Mouse (Mus musculus) liver, postnatal 0 days (tissue): ENCODE measurements around the gene Xpo5. TPM values are rescaled to one million over a fixed set of nuclear protein-coding genes. Genes with fewer than 3 reads are reported as not detected.

Experiments used
- ATAC-seq: fragments of 200-750 bp; cut with Nextera tagmentation; 2 replicates; pipeline ENCODE4 v1.8.0; 2017; ENCODE audit warnings: mild to moderate bottlenecking, moderate library complexity
- DNase-seq: peaks from one replicate; pipeline ENCODE4 v3.0.0-alpha.2; 2016
- H3K27ac ChIP-seq: fragments of 300-500 bp; sonication (generic); 2 replicates; pipeline ENCODE4 v1.5.1; 2014; ENCODE audit warnings: antibody characterized with exemption, moderate library complexity, mild to moderate bottlenecking, low read depth
- H3K27me3 ChIP-seq: fragments of 300-500 bp; sonication (generic); 2 replicates; pipeline ENCODE4 v1.6.1; 2014; ENCODE audit warnings: low read length, control low read depth, mixed read lengths; ENCODE audit not compliant: insufficient read depth
- H3K36me3 ChIP-seq: fragments of 300-500 bp; sonication (generic); replicated peaks from 2 replicates; pipeline ENCODE4 v1.6.1; 2014; ENCODE audit warnings: mild to moderate bottlenecking, control low read depth, low read length, moderate library complexity, mixed read lengths; ENCODE audit not compliant: insufficient read depth
- H3K4me1 ChIP-seq: fragments of 300-500 bp; sonication (generic); 2 replicates; pipeline ENCODE4 v1.6.1; 2014; ENCODE audit warnings: antibody characterized with exemption, mild to moderate bottlenecking, control low read depth; ENCODE audit not compliant: insufficient read depth
- H3K4me2 ChIP-seq: fragments of 300-500 bp; sonication (generic); 2 replicates; pipeline ENCODE4 v1.6.1; 2014; ENCODE audit warnings: low read depth, mild to moderate bottlenecking, low read length, moderate library complexity, mixed read lengths
- H3K4me3 ChIP-seq: fragments of 300-500 bp; sonication (generic); 2 replicates; pipeline ENCODE4 v1.5.1; 2014; ENCODE audit warnings: low read depth, low read length
- H3K9ac ChIP-seq: fragments of 300-500 bp; sonication (generic); replicated peaks from 2 replicates; pipeline ENCODE4 v1.6.1; 2014; ENCODE audit warnings: mild to moderate bottlenecking, moderate library complexity
- H3K9me3 ChIP-seq: fragments of 300-500 bp; sonication (generic); 2 replicates; pipeline ENCODE4 v1.6.1; 2016; ENCODE audit warnings: mild to moderate bottlenecking, control low read depth, low read length, mixed read lengths
- CTCF ChIP-seq: sonication (generic); IDR thresholded peaks from 2 replicates; pipeline ENCODE4 v1.5.1; 2016; ENCODE audit warnings: antibody characterized with exemption, low read depth
- EP300 ChIP-seq: IDR thresholded peaks from 2 replicates; pipeline ENCODE4 v1.6.1; 2016; ENCODE audit warnings: antibody characterized with exemption, low read depth, mild to moderate bottlenecking
- WGBS: fragments of 180-500 bp; shearing (Covaris S2); extraction: QIAGEN DNeasy Blood & Tissue Kit; methylation state at CpG from one replicate; pipeline ENCODE4 v1.1.7; 2014; ENCODE audit not compliant: insufficient replicate concordance; 5-methylcytosine and 5-hydroxymethylcytosine counted together
- polyA plus RNA-seq: library from polyadenylated mRNA; unstranded; fragments of >200 nt; fragmentation: Nextera tagmentation; extraction: Ambion mirVana; gene quantifications from 2 replicates; pipeline ENCODE4 v1.2.1, GENCODE M21; 2015

Xpo5 gene
- polyA plus RNA-seq, 1 experiment from 2014 or later: 8.7 TPM

GRCm38 (mm10) chr17:46162951-46163421 is 39.6 kb upstream of the Xpo5 start:
- H3K27me3 ChIP-seq: no peaks in the 10 kb centered on the region
- H3K4me2 ChIP-seq: peak overlapping the region; percentile 86
- H3K4me1 ChIP-seq: peaks cover 29% of the 10 kb centered on the region
- peak; percentile 77 for DNase-seq
- H3K36me3 ChIP-seq: peaks cover 48% of the 10 kb centered on the region
- peak overlapping the region; percentile 98 for H3K27ac ChIP-seq
- H3K9ac ChIP-seq: peak overlapping the region; percentile 89
- peak; percentile 4 for ATAC-seq
- 18% methylated on average over 9 of the region's 9 CpGs for WGBS
- H3K9me3 ChIP-seq: no peaks in the 10 kb centered on the region
- H3K4me3 ChIP-seq: peak overlapping the region; percentile 87
- TF ChIP-seq CTCF (no peak), EP300 (0 out of 2 replicates have a peak, but pooled peaks have one; percentile 36)

- Histone ChIP-seq H3K9ac (no peak overlapping the region), H3K4me1 (peaks cover 21% of the 10 kb centered on the region), H3K4me3 (no peak overlapping the region), H3K4me2 (no peak overlapping the region), H3K27ac (no peak overlapping the region), H3K36me3 (peaks cover 61% of the 10 kb centered on the region), H3K27me3 (no peaks in the 10 kb centered on the region), H3K9me3 (no peaks in the 10 kb centered on the region)
- 92% methylated on average over 8 of the region's 8 CpGs for WGBS
- ATAC-seq (no peak), DNase-seq (no peak)
- TF ChIP-seq CTCF (no peak), EP300 (no peak)
These were observed 38.3 kb upstream of the Xpo5 start for GRCm38 (mm10) chr17:46164301-46164700.

GRCm38 (mm10) chr17:46164791-46165190 is 37.8 kb upstream of the Xpo5 start:
- no peak overlapping the region for H3K27ac ChIP-seq
- peaks cover 66% of the 10 kb centered on the region for H3K36me3 ChIP-seq
- H3K9ac ChIP-seq: no peak overlapping the region
- DNase-seq (no peak), ATAC-seq (no peak)
- no peak overlapping the region for H3K4me2 ChIP-seq
- no peak overlapping the region for H3K4me3 ChIP-seq
- H3K9me3 ChIP-seq: no peaks in the 10 kb centered on the region
- TF ChIP-seq CTCF: no peak
- TF ChIP-seq EP300: no peak
- WGBS: 92% methylated on average over 10 of the region's 10 CpGs
- H3K4me1 ChIP-seq: peaks cover 21% of the 10 kb centered on the region
- no peaks in the 10 kb centered on the region for H3K27me3 ChIP-seq

GRCm38 (mm10) chr17:46165460-46165859 is 37.1 kb upstream of the Xpo5 start:
- Histone ChIP-seq H3K27ac (no peak overlapping the region), H3K36me3 (peaks cover 72% of the 10 kb centered on the region), H3K4me3 (no peak overlapping the region), H3K27me3 (no peaks in the 10 kb centered on the region), H3K4me1 (peaks cover 21% of the 10 kb centered on the region), H3K9ac (no peak overlapping the region), H3K9me3 (no peaks in the 10 kb centered on the region), H3K4me2 (no peak overlapping the region)
- ATAC-seq (no peak), DNase-seq (no peak)
- TF ChIP-seq EP300: no peak
- TF ChIP-seq CTCF: no peak
- WGBS: 93% methylated on average over 12 of the region's 12 CpGs

GRCm38 (mm10) chr17:46166270-46166669 is 36.3 kb upstream of the Xpo5 start:
- Histone ChIP-seq H3K27ac (no peak overlapping the region), H3K4me2 (no peak overlapping the region), H3K27me3 (no peaks in the 10 kb centered on the region), H3K4me3 (no peak overlapping the region), H3K4me1 (peaks cover 21% of the 10 kb centered on the region), H3K9ac (no peak overlapping the region), H3K36me3 (peaks cover 80% of the 10 kb centered on the region), H3K9me3 (no peaks in the 10 kb centered on the region)
- 85% methylated on average over 5 of the region's 5 CpGs for WGBS
- TF ChIP-seq CTCF: no peak
- TF ChIP-seq EP300: no peak
- DNase-seq (no peak), ATAC-seq (no peak)

- ATAC-seq (no peak), DNase-seq (no peak)
- Histone ChIP-seq H3K27me3 (no peaks in the 10 kb centered on the region), H3K4me1 (peaks cover 15% of the 10 kb centered on the region), H3K27ac (no peak overlapping the region), H3K9ac (no peak overlapping the region), H3K9me3 (no peaks in the 10 kb centered on the region), H3K4me2 (no peak overlapping the region), H3K36me3 (peaks cover 87% of the 10 kb centered on the region), H3K4me3 (no peak overlapping the region)
- WGBS: 83% methylated on average over 11 of the region's 11 CpGs
- TF ChIP-seq CTCF: peak; percentile 59
- no peak for TF ChIP-seq EP300
These were observed 35.6 kb upstream of the Xpo5 start for GRCm38 (mm10) chr17:46167014-46167413.

- ATAC-seq (peak; percentile 68), DNase-seq (no peak)
- Histone ChIP-seq H3K4me3 (no peak overlapping the region), H3K9me3 (no peaks in the 10 kb centered on the region), H3K36me3 (peaks cover 98% of the 10 kb centered on the region), H3K27me3 (no peaks in the 10 kb centered on the region), H3K4me2 (no peak overlapping the region), H3K4me1 (peaks cover 2% of the 10 kb centered on the region), H3K27ac (peak overlapping the region; percentile 20; the same call in 1 of the 2 replicates), H3K9ac (no peak overlapping the region)
- TF ChIP-seq EP300 (no peak), CTCF (peak; percentile 21; the same call in 1 of the 2 replicates)
- WGBS: 56% methylated on average over 5 of the region's 5 CpGs
These were observed 34.3 kb upstream of the Xpo5 start for GRCm38 (mm10) chr17:46168318-46168717.
